Mouse (Mus musculus): Measurements from ENCODE around the gene Plekhg5. TPM values are rescaled to one million over a fixed set of nuclear protein-coding genes. Genes with fewer than 3 reads are reported as not detected.
"Not testable (repeated sequence)": the region's sequence is repeated elsewhere in the genome, so short reads cannot be mapped to it uniquely, and the experiment has no call there.

Gene Plekhg5
- total RNA-seq (2021), result 10 to 100 TPM; 27.0 to 28.9 TPM
- long read RNA-seq, experiment 1, full-length matches to known transcripts, result 11 of 19 reads
- long read RNA-seq, experiment 1, partial matches to known transcripts, result 3 of 19 reads
- long read RNA-seq, experiment 1, other reads (novel, unspliced or antisense), result 5 of 19 reads
- long read RNA-seq, experiment 2, transcript Plekhg5-204 (22 exons, 3,818 nt), result major isoform, 5 of 14 reads
- long read RNA-seq, experiment 2, partial matches to known transcripts, result 1 of 14 reads
- long read RNA-seq, experiment 2, other reads (novel, unspliced or antisense), result 6 of 14 reads

DNA sequence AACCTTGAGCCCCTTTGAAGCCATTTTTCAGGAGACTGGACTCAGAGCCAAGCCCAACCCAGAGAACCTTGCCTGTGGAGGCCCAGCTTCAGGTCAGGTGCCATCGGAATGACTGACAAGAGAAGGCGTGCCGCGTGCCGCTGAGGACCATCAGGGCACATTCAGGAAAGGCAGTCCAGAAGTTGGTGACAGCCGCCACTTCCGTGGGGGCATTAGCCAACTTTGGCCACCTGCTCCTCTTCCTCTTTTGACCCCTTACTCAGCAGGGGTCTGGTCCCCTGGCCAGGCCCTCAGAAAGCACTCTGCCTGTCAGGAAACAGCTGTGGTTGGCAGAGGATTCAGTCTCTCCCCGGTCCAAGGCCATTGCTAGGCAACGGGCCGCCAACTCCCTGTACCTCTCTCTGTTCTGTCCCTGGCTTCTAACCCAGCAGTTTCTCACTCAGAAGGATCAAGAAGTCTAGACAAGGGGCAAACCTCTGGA, at the start of gene Plekhg5:
Plekhg5 (plus strand) TSS at position 378 of the 481 bp plus-strand sequence.
- DNase-seq, result peak; percentile 64 to 72
- intact Hi-C loops (cut with DNase I), result no loop called here

DNA sequence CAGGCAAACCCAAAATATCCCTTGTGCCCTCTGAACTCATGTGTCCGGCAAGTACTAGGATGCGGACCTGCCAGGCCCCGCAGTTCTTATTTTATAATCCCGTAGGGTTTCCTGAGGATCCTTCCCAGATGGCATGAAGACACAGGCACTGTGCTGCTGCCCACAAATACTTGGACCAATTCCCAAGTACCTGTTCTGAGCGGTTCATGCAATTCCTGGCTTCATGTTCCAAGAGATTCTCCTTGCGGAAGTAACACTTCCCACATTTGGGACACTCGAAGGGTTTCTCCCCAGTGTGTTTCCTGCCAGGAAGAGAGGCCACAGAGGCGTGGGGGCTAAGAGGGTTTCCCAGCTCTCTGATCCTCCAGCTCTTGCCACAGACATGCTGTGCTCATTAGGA, 49.8 kb upstream of the Plekhg5 start:
- no peak for DNase-seq
- intact Hi-C loops (cut with DNase I), result no loop called here

DNA sequence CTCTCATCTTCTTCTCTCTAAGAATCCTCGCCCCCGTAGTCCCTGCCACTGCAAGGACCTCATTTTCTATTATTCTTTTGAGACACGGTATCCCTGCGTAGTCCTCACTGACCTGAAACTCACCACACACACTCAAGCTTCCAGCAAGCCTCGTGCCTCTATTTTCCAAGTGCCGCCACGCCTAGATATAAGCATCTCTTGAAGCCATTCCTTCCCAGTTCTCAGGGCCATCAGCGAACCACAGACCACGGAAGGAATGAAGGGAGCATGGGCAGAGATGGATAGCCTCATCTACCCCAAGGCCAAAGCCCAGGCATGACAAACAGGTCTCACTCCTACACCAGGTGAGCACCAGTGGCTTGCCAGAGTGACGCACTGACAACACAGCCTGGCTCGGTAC, 47.8 kb upstream of the Plekhg5 start:
- intact Hi-C loops (cut with DNase I), result loop anchor here (2.0 kb wide), 1 partner anchor 44 kb away; no protein-coding TSS in a partner anchor
- DNase-seq, result no peak

DNA sequence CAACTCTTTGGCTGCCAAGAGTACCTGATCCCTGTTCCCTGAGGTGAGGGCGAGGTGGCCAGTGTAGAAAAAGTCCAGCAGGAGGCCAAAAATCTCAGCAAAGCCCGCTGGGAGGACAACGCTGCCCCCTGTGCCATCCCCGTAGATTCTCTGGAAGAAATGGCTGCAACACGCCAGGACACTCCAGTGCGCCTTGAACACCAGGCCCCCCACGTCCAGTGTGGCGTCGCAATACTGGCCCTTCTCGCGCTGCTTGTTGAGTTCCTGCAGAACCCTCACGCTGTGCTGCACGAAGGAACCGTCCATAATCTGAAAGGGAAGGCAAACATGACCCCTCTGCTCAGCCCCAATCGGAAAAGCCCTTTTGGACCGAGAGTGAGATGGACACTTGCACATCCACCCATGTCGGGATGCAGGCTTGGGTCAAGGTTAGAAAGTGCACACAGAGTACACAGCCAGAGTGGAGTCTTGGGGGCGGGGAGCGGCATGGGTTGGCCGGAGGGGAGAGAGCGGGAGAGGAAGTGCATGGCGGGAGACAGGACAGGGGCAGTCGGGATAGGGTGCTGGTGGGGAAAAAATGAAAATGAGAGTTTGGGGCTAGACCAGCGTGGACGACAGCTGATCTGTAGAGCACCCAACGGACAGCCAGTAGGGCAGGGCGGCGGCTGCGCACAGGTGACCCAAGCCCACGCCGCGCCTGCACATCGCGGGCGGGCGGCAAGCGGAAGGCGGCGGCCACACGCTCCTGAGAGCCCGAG, 45.4 kb upstream of the Plekhg5 start:
- intact Hi-C loops (cut with DNase I), result no loop called here
- DNase-seq, result no peak

DNA sequence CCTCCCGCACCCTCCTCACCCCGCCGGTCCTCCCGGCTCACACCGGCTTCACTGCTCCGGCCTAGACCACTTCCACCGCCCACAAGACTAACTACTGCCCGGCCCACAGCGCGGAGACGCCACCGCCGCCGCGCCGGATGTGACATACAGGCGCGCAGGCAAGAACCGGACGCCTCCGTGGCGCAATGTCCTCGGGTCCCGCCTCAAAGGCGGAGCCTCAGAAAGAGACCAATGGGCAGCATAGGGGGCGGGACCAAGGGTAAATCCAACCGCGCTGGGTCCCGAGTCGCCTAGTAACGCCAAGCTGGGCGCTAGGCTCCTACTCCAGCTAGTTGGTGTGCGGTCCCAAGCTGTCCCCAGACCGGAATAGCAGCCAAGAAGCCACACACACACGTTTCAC, 44.8 kb upstream of the Plekhg5 start, which contains the start of gene Zbtb48:
Zbtb48 (minus strand) TSS at position 148 of the 400 bp plus-strand sequence.
- peak; percentile 95 to 98 for DNase-seq
- intact Hi-C loops (cut with DNase I), result no loop called here

DNA sequence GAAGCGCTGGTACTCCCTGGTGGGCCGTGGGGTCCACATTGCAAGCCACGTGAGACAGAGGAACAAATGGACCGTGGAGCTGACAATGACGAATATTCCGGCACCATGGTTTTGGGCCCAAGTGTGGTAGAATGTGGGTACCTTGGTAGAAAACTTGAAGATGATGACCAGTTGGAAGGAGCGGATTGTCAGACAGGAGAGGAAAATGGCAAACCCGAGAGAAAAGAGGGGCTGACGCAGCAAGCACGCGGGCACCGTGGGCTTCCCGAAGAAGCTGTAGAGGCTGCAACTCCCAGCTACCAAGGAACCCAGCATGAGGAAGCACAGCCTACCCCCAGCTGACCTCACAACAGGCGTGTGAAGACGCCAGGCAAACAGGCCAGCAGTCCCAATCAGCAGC, 43.8 kb upstream of the Plekhg5 start:
- DNase-seq, result no peak

DNA sequence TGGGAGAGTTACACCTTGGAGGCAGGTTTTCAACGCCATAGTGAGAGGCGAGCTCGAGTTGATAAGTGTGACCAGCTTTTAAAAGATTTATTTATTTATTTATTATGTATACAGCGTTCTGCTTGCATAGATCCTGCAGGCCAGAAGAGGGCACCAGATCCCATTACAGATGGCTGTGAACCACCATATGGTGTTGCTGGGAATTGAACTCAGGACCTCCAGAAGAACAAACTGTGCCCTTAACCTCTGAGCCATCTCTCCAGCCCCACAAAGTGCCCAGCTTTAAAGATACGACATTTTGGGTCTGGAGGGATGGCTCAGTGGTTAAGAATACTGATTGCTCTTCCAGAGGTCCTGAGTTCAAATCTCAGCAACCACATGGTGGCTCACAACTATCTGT, 43.2 kb upstream of the Plekhg5 start:
- no peak for DNase-seq
- intact Hi-C loops (cut with DNase I), result no loop called here

More for the DNA sequence above, 43.8 kb upstream of the Plekhg5 start:
- intact Hi-C loops (cut with DNase I), result no loop called here

DNA sequence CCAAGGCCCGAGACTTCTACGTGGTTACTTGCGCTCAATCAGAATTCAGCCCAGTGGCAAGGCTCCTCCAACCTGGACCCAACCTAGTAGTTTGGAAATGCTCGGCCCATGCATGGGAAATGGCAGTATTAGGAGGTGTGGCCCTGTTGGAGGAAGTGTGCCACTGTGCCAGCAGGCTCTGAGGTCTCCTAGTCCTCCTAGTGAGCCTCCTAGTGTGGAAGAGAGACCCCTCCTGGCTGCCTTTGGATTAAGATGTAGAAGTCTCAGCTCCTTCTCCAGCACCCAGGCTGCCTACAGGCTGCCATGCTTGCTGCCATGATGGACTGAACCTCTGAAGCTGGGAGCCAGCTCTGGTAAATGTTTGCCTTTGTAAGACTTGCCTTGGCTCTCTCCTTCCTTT, 42.3 kb upstream of the Plekhg5 start:
- intact Hi-C loops (cut with DNase I), result no loop called here
- no peak for DNase-seq

DNA sequence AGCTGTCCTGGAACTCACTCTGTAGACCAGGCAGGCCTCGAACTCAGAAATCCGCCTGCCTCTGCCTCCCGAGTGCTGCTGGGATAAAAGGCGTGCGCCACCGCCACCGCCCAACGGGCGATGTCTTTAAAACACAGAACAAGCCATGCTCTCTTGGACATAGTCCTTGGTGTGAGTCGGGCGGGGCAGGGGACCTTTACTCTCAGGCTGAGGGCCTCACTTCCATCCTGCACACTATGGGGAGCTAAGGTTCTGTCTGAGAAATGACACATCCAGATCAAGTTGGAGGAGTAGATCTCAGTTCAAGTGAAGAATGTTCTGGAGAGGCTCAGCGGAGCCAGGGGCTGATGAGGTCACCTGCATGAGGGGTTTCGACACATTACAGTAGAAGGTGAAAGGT, 39.4 kb upstream of the Plekhg5 start:
- intact Hi-C loops (cut with DNase I), result no loop called here
- no peak for DNase-seq

DNA sequence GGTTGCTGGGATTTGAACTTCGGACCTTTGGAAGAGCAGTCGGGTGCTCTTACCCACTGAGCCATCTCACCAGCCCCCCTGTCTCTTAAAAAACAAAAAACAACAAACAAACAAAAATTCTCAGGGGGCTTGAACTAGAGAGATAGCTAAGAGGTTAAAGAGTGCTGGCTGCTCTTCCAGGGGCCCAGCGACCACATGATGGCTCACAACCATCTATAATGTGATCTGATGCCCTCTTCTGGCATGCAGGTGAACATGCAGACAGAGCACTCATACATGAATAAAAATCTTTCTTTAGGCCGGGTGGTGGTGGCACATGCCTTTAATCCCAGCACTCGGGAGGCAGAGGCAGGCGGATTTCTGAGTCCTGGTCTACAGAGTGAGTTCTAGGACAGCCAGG, 35.8 kb upstream of the Plekhg5 start:
- intact Hi-C loops (cut with DNase I), result not testable (repeated sequence)

DNA sequence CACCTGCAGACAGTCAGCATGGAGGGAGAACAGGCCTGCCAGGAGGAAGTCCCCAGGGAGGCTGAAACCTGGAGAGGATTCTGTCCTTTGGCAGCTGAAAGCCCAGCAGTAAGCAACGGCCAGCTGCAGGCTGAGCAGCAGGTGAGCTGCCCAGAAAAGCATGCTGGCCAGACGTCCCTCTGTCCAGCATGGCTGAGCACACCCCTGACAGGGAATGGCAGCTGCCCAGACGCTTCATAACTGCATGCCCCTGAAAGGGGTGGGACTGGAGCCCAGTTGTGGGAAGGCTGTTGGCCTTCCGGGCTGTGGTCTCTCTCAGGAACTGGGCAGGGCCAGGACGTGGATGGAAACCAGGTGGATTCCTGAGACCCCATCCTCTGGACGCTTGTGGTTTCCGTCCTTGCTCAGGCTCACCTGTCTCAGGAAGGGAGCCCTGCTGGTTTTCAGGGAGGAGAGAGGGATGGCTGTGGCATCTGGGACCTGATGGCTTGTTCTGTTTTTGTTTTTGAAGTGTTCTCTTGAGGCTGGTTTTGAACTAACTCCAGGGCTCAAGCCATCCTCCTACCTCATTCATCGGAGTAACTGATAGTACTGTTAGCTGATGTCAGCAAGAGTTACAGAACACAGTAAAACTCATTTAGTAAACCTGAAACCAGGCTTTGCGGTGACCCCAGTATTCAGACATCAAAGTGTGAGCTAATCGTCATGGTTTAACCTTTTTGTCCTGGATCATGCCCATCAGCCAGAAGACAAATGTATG, 33.9 kb upstream of the Plekhg5 start, which contains the start of gene Tas1r1:
Tas1r1 (minus strand) TSS at position 344 of the 760 bp plus-strand sequence.
- intact Hi-C loops (cut with DNase I), result loop anchor here (2.0 kb wide), 1 partner anchor 58 kb away; no protein-coding TSS in a partner anchor
- DNase-seq, result peak in 1 of 2 experiments; percentile 21

More for the DNA sequence above, 35.8 kb upstream of the Plekhg5 start:
- DNase-seq, result not testable (repeated sequence)

DNA sequence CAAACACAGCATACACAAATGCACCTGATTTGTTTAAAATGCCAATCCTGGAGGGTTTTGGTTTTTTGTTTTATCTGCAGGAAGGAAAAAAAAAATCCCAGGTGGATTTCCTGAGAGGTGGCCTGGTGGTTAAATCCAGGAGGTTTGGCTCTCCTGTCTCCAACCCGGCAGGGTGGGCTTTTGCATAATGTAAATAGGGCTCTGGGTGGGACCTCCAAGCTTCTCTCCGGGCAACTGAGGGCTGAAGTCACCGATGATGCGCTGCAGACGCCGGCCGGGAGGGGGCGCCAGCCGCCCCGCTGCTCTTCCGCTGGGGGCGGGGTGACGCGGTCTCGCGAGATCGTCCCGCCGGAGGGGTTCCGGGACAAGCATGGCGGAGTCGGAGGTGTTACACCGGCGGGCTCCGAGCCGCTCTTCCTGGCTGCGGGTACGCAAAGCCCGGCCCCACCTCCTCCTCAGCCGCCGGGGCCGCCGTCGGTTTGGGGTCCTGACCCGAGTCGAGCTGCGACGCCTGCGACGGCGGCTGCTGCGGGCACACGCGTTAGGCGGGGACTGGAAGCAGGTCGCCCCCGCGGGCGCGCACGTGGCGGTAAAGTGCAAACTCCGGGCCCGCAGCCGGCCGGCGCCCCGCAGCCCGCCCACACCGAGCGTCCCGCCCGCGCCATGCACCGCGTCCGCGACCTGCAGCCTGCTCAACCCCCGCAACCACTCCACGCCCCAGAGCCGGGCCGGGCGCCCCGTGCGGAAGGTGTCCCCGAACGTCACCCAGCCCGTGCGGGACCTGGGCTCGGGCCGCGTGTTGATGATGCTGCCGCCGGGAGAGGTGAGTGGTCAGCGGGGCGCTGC, 33.1 kb upstream of the Plekhg5 start, which contains the start of gene Nol9:
Nol9 (plus strand) TSS at position 337 of the 846 bp plus-strand sequence.
- intact Hi-C loops (cut with DNase I), result loop anchor here (1.0 to 2.0 kb wide), 2 partner anchors 58 kb away; no protein-coding TSS in a partner anchor
- DNase-seq, result peak; percentile 97 to 98

DNA sequence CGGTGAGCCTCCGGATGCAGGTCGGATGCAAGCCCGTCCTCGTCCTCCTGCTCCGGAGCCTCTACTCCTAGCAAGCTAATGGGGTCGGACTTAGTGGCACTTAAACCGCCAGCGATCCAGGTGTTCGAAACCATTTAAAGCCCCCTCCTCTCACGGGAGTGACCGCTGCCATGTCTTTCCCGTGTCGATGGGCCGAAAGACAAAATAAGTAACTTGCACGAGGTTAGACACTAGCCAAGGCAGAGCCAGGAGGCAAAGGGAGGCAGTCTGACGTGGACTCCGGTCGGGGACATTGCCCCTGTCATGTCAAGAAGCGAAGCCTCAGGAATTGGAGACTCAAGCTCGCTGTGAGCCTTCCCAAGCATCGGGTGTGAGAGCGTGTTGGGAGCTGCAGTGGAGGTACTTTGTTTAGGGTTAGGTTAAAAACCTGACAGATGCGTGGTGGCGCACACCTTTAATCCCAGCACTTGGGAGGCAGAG, 32.4 kb upstream of the Plekhg5 start:
- DNase-seq, result no peak
- intact Hi-C loops (cut with DNase I), result loop anchor here (1.0 to 5.0 kb wide), 3 partner anchors 47 to 59 kb away; no protein-coding TSS in a partner anchor

DNA sequence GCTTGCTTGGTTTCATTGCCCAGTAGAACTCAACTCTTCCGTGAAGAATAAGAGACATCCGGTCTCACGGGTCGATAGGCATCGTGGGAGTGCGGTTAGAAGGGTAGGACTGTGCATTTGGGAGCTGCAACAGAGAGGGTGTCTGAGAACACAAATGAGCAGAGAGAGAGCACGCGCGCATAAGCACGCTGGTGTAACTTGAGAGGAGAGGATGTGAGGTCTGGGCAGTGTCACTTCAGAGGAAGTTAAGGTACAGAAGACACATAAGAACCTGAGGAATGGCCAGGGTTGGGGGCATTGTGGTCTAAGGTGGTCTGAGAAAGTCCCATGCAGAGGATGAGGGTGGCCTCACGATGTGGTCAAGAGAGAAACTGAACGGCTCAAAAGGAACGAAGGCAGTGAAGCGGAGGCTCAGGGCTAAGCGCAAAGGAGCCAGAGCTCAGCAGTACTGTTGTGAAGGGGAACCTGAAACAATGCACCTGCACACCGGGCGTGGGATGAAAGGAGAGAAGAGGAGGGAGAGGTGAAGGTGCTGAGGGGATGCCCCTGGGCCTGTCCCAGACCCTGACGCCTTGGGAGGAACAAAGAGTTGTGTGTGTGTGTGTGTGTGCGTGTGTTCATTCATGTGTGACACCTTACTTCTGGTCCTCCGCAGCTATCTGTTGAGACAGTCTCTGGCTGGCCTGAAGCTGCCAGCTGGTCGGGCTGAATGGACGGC, 30.2 kb upstream of the Plekhg5 start:
- no peak for DNase-seq
- intact Hi-C loops (cut with DNase I), result loop anchor here (5.0 kb wide), 1 partner anchor 45 kb away; no protein-coding TSS in a partner anchor

DNA sequence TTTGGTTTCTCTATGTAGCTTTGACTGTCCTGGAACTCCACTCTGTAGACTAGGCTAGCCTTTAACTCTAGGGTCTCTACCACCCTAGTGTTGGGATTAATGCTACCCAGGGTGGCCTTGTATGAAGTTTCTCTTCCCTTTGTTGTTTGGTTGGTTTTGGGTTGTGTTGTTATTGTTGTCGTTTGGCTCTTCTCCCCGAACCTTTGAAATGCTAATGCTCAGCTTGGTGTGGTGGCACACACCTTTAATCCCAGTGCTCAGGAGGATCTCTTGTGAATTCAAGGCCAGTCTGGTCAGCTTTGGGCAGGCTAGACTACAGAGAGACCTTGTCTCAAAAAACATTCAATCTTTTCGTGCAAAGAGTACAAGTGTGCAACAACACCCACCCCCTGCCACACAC, 29.1 kb upstream of the Plekhg5 start:
- intact Hi-C loops (cut with DNase I), result loop anchor here (5.0 kb wide), 1 partner anchor 44 kb away; no protein-coding TSS in a partner anchor

DNA sequence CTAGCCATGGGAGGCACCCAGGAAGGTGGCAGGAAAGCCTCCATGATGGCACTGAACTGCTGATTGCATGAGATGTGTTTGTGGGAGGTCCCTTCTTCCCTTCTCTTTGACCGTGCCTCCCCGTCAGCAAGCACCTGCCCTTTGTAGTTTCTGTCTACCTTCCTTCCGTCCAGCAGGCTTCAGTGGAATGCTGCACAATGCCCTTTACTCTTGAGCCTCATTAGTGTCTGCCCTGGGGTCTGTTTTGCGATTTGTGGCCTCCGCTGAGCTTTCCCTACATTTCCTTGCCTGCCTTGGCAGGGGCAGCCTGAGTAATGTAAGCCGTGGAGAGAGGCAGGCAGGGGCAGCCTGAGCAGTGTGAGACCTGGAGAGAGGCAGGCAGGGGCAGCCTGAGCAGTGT, 27.7 kb upstream of the Plekhg5 start:
- intact Hi-C loops (cut with DNase I), result loop anchor here (5.0 kb wide), 1 partner anchor 43 kb away; no protein-coding TSS in a partner anchor

More for the DNA sequence above, 29.1 kb upstream of the Plekhg5 start:
- DNase-seq, result no peak

DNA sequence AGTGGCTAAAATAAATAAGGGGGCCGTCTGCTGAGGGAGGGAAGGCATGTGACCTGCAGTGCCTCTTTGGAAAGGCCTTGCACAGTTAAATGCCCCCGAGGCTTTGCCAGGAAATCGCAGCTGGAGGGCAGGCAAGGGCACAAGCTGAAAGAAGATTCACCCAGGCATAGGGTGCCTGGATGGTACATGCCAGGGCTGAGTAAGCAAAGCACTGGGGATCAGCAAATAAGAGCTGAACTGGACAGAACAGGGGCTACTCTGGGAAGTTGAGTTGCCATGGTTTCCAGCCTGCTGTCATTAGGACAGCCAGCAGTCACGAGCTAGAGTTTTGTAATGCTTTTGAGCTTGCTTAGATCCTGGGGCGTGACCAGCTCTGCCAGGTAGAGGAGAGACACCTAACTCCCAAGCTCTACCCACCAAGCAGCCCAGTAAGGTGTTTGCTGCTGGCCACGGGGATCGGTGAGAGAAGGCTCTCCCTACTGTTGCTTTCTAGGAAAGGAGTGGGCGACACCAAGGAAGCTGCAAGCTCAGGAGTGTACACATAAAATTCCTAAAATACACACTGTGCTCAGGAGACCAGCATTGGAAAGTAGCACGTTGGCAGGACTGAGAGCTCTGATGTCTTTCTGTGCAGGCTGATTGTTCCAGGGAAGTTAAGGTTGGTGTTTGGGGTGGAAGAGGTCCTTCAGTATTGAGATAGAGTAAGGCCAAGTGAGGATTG, 9.7 kb upstream of the Plekhg5 start:
- DNase-seq, result peak; percentile 32 to 55
- intact Hi-C loops (cut with DNase I), result no loop called here

More for the DNA sequence above, 27.7 kb upstream of the Plekhg5 start:
- no peak for DNase-seq

DNA sequence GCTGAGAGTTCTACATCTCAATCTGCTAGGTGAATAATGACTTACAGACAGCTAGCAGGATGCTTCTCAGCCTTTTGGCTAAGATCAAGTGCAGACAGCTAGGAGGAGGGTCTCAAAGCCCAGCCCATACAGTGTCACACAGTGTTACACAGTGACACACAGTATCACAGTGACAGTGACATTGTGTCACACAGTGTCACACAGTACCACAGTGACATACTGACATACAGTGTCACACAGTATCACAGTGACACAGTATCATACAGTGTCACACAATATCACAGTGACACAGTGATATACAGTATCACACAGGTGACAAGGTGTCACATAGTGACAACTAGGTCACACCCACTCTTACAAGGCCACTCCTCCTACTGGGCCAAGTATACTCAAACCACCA, 5.0 kb upstream of the Plekhg5 start:
- intact Hi-C loops (cut with DNase I), result no loop called here
- DNase-seq, result no peak

All from heart, postnatal 14 days (tissue).